Mouse (Mus musculus) yolk sac, embryonic 10.5 days (tissue): ENCODE data around the gene Rbm38.

Experiments
- DNase-seq: peaks from one replicate; pipeline ENCODE4 v3.0.0-alpha.2; 2017; ENCODE audit warnings: low spot score

Gene Rbm38

GRCm38 (mm10) chr2:173020430-173020829, at the start of gene Rbm38:
TSS of gene Rbm38 (plus strand) at chr2:173020498.
- no peak for DNase-seq

DNA sequence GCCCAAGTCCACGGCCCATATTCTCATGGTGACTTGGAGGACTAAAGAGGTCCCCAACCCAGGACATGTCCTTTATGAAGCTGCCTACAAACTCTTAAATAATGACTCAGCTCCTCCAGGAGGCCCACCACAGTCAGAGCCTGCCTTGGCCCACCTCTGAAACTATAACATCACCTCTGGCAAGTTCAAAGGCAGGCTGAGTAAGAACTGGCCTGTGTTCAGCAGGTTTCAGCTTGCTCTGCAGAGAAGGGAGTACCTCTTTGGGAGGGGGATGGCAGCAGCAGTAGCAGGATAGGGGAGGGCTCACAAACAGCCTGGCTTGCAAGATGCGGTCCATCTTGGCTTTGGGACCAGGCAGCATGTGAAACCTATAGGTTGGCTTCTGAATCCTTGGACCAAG, 48.4 kb upstream of the Rbm38 start:
- no peak for DNase-seq

- DNase-seq = peak; percentile 49
These were observed 46.3 kb upstream of the Rbm38 start for GRCm38 (mm10) chr2:172973806-172974565.

GRCm38 (mm10) chr2:172974701-172975100, 45.6 kb upstream of the Rbm38 start:
- no peak for DNase-seq

GRCm38 (mm10) chr2:172975159-172975558, 45.1 kb upstream of the Rbm38 start:
- no peak for DNase-seq

GRCm38 (mm10) chr2:172976661-172977238, 43.5 kb upstream of the Rbm38 start:
- DNase-seq = no peak

DNA sequence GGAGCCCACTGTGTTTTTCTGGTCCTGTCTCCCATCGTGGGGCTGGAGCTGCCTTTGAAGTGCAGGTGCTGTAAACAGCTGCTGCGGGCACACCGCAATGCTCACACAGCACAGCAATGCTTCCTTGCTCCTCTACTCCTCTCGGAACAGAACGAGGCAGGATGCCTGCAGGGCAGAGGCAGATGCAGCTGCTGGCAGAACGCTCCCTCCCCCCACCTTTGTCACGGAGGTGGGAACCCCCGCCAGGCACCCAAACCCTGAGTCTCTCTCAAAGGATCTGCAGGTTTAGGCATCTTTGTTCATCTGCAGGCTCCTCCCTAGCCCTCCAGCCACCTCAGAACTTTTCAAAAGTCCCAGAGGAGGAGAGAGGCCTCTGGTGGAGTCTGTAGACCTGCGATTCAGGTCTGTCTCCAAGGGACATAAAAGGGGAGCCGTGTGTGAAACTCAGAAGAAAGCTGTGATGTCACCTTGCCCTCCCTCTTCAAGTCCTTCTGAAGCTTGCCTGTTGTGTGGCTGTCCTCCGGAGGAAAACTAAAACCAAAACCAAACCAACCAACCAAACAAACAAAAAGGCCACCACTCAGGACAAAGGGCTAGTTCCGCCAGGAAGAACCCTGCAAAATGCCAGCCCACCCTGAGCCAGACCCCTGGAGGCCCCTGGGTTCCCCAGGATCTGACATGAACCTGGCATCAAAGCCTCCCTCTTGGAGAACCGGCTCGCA, 42.7 kb upstream of the Rbm38 start, which contains the start of gene Spo11:
Gene Spo11, plus strand, starts transcription at position 292 of the 722 bp plus-strand sequence.
- no peak for DNase-seq

DNA sequence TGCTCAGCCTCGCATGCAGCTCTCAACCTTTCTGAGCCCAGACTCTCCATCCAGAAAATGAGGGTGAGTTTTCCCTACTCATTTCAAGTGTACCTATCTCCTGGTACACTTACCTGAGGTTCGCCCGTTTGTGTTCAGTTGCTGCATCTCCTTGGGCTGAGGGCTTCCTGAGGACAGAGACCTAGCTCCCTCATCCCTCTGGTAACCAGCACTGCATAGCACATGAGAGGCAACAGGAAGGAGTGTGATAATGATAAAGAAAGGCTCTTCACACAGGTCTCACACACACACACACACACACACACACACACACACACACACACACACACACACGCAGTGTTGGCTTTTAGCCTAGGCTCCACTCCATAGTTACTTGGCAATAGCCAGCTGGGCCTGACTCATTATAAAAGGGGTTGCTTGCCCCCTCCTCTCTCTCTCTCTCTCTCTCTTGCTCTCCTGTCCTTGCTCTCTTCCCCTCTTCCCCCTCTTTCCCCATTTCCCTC, 42.1 kb upstream of the Rbm38 start:
- DNase-seq = no peak

- no peak for DNase-seq
These were observed 40.5 kb upstream of the Rbm38 start for GRCm38 (mm10) chr2:172979666-172980345.

DNA sequence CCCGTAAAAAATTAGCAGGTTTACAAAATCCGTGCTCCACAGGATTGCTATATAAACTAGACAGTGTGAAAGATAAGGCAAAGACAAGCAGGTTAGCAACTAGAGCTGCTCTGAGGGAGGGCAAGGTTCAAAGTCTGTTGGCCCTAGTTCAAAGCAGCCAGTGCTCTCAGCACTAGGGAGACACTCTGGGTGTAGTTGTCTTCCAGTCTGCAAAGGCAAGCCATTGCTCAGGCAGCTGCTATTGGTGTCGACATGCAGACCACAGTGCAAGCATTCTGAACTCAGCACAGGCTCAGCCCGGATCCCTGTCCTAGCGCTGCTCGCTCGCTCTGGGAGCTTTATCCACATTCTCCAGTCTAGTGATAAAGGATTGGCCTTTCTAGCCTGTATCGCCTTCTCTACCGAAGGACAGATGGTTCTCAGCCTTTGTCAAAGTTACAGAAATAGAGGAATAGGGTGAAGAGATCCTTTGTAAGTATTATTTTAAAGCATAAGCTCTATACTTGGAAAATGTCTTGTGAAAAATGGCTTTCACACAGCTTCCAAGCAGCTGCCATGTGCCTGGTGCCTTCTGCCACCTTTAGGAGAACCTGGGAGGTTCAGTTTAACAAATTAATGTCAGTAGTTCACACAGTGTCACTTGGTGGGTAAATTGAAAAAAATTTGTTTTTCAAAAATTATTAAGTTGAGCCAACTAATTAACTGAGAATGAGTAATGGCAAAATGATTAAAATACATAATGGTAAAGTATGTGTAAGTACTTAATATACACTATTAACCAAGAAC, 37.3 kb upstream of the Rbm38 start:
- peak; percentile 83 for DNase-seq

DNA sequence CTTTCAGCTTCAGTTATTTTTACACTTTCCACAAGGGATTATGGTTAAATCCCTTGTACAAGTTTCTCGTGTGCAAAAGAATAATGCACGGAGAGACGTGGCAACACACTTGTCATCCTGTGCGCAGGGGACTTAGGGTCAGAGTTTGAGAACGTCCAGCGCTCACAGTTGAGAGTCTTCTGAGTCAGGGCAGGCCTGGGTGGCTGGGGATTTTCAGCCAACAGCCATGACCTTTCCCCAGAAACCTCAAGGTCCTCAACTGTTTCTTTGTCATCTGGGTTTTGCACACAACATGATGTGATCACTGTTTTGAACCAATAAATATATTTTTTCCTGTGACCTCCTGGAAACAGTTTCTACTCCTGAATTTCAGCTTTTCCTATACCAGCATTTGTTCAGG, 30.1 kb upstream of the Rbm38 start:
- no peak for DNase-seq

DNA sequence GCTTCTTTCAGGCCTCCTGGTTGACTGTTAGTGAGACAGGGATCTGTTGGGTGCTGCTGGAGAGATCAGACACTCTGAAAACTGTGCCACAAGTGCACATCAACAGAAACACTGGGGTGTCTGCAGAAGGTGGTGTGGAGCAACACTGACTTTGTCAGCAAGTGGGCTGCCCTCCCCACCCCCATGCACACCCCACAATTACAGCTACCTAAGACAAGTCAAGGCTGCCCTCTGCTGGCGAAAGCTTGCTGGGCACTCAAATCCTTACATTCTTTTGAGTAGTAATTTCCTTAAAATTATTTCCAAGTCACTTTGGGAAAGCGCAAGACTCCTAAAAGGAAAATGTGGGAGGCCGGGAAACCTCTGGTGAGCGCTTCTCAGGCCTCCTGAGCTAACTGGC, 24.1 kb upstream of the Rbm38 start:
- peak; percentile 68 for DNase-seq

DNA sequence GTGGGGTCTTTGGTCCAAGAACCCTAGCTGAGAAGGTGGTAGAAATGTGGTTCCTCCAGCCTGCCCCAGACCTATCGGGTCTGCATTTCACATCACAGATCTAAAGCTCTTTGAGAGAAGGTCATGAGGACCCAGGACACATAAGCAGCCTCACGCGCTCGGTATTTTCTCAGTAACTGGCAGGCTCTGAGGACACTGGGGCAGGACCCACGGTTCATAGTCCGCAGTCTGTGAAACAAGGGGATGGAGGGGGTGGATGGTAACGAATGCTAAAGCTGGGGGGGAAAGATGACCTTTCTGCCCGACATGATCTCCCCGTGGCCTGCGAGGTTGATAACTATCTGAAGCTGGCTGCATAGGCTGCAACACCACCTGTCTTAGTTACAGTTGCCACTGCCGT, 22.6 kb upstream of the Rbm38 start:
- DNase-seq = no peak

- DNase-seq = peak; percentile 75
These were observed 21.8 kb upstream of the Rbm38 start for GRCm38 (mm10) chr2:172998478-172998877.

DNA sequence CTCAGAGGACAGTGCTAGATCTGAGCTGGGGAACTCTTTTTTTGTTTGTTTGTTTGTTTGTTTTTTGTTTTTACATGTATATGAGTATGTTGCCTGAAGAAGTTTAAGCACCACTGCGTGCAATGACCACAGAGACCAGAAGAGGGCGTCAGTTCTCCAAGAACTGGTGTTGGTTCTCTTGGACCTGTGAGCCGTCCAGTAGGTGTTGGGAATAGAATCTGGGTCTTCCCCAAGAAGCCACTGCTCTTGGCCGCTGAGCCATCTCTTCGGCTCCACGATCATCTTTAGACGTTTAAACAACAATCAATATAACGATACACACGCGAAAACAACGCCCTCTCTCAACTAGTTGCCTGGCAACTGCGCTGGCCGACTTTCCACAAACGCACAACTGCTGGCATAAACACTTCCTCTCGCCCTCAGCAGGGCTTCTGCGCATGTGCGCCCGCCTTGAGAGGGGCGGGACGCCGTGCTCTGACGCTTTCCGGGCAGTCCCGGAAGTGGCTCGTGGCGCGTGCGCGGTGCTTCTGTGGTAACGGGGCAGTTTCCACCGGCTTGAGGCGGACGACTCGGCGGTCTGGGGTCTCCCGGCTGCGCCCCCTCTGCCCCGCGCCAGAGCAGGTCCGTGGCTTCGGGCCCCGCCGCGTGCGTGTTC, 20.5 kb upstream of the Rbm38 start, which contains the start of gene Rae1:
Gene Rae1, plus strand, starts transcription at position 488 of the 655 bp plus-strand sequence.
- peak; percentile 98 for DNase-seq

DNA sequence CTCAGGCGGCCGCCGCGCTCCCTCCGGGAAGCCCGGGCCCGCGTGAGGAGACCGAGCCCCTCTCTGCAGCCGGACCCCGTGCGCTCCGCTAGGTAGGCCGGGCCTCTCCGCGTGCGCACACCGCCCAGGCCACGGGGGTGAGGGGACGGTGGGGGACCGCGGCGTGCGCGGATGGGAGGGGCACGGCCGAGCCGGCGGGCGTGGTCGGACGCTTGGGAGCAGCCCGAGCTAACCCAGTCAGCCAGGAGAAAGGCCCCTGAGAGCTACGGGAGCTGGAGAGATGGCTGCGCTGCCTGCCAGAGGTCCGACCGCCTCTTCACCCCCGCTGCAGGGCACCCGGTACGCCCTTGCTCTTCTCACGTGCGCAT, 20.0 kb upstream of the Rbm38 start:
- DNase-seq = no peak

DNA sequence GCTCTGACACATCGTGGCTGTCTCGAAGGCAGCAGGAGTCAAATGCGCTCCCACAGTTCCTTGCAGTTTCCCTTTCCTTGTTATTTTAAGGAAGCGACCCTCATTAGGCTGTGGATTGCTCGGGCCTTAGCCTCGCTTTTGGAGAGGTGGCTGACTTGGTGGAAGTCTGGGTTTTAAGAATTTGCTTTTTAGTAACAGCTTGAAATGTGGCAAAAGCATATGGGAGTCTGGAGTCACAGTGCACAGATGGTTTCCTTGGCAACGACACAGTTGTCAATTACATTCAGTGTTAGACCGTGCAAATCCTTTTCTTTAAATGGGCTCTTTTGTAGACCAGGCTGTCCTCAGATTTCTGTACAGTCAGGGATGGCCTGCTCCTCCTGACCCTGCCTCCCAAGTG, 19.4 kb upstream of the Rbm38 start:
- DNase-seq = no peak

- no peak for DNase-seq
These were observed 16.6 kb upstream of the Rbm38 start for GRCm38 (mm10) chr2:173003737-173004136.

DNA sequence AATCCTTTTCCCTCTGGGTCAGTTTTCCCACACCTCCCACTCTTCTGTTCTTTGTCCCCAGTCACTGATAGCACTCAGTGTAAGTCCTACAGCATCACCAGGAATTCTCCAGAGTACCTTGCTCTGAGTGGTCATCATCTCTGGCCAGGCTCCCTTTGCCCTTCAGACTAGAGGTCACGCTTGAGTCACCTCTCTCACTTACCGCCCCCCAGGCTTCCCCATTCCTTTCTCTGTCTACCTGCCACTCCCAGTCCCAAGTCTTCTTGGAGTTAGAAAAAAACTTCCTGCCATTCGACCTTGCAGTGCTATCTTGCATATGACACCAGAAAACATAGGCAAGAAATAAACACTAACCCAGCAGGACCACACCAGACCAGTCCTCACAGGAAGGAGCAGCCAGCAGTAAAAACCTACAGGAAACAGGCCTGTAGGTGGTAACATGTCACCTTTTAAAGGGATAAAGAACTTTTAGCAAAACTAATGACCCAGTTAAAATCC, 10.0 kb upstream of the Rbm38 start:
- DNase-seq = peak; percentile 58

DNA sequence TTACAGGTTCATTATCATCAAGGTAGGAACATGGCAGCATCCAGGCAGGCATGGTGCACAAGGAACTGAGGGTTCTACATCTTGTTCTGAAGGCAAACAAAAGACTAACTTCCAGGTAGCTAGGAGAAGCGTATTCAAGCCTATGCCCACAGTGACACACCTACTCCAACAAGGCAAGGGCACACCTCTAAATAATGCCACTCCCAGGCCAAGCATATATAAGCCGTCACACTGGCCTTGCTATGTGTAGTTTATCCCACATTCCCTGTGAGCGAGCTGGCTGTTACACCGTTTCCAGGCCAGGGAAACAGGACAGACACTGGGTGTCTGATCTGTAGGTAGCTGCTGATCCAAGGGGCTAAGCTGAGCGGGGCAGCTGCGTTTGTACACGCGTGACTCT, 8.9 kb upstream of the Rbm38 start:
- no peak for DNase-seq
